Mouse (Mus musculus) spleen, adult 2 months (tissue): ENCODE data around the gene Kncn. TPM values are rescaled to one million over a fixed set of nuclear protein-coding genes. Genes with fewer than 3 reads are reported as not detected.

Experiments
- DNase-seq, 2 experiments: peaks; one replicate each; pipeline versions ENCODE4 v3.0.0 to v3.0.0-alpha.2; 2012 to 2021; ENCODE audit warnings: low spot score in 2 of 2, low read depth in 1 of 2
- H3K27ac ChIP-seq: fragments of 200-500 bp; 2 replicates; pipeline ENCODE4 v1.5.1; 2012; ENCODE audit warnings: low read length, inconsistent platforms; ENCODE audit not compliant: insufficient read depth
- H3K27me3 ChIP-seq: fragments of 200-500 bp; 2 replicates; pipeline ENCODE4 v1.6.1; 2012; ENCODE audit warnings: mild to moderate bottlenecking, moderate library complexity, low read length, inconsistent platforms; ENCODE audit not compliant: control insufficient read depth, insufficient read depth
- H3K36me3 ChIP-seq: fragments of 200-500 bp; 2 replicates; pipeline ENCODE4 v1.6.1; 2012; ENCODE audit warnings: mild to moderate bottlenecking, low read length, inconsistent platforms; ENCODE audit not compliant: control insufficient read depth, insufficient read depth
- H3K4me1 ChIP-seq: fragments of 200-500 bp; 2 replicates; pipeline ENCODE4 v1.6.1; 2011; ENCODE audit warnings: inconsistent platforms; ENCODE audit not compliant: control insufficient read depth, insufficient read depth, insufficient read length
- H3K4me3 ChIP-seq: fragments of 200-500 bp; 2 replicates; pipeline ENCODE4 v1.5.1; 2011; ENCODE audit warnings: mild to moderate bottlenecking, inconsistent platforms; ENCODE audit not compliant: insufficient read depth, insufficient read length; ENCODE audit errors: extremely low read depth
- CTCF ChIP-seq: fragments of 200-500 bp; IDR thresholded peaks from 2 replicates; pipeline ENCODE4 v1.5.1; 2011; ENCODE audit warnings: mild to moderate bottlenecking, inconsistent platforms; ENCODE audit not compliant: insufficient read depth, insufficient read length, insufficient replicate concordance; ENCODE audit errors: extremely low read depth
- POLR2A ChIP-seq: fragments of 200-500 bp; IDR thresholded peaks from 2 replicates; pipeline ENCODE4 v1.6.1; 2011; ENCODE audit warnings: low read depth, low read length, inconsistent platforms
- WGBS: fragments of 180-500 bp; shearing (Covaris S2); methylation state at CpG from one replicate; pipeline ENCODE4 v1.1.7; 2018; 5-methylcytosine and 5-hydroxymethylcytosine counted together
- polyA plus RNA-seq: library from polyadenylated mRNA; depleted of rRNA; stranded (reverse); fragments of >200 nt; gene quantifications from 2 replicates; pipeline ENCODE4 v1.2.3, GENCODE M21; 2012

Gene Kncn
- polyA plus RNA-seq, 1 experiment = not detected

DNA sequence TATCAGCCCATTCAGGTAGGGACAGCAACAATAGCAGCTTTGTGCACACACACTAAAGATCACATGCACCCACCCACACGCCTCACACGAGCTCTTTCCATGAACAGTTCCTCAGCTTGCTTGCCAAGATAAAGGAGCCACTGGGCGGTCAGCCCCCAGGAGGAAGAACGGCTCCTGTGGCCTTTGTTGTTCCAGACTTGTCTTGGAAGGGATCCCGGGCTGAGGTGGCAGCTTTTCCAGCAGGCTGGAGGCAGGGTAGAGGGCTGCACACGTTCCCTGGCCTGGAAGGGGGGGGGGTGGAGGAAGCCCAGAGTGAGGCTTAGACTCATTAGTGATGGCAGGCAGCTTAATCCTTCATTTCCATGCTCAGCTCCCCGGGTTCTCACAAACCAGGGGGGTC, 24.4 kb downstream of the Kncn start:
- H3K27me3 ChIP-seq = no peaks in the 10 kb centered on the region
- no peak for DNase-seq

DNA sequence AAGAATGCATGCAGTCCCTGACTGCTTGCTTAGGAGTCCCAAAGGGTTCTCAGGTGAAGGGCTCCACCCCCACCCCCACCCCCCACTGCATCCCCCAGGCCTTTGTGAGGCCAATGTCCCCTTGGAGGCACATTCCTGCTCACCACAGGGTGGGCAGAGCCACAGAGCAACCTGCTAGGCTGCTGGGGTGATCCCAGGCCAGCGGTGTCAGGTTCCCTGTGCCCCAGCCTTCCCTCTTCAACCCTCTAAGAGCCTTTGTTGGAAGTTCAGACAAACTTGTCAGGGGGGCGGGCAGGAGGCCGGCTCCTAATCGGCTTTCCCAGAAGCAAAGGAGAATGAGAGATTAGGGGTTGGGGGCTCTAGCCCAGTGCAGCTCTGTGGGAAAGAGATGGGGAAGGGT, 27.4 kb downstream of the Kncn start:
- Histone ChIP-seq H3K36me3 (no peaks in the 10 kb centered on the region), H3K4me3 (no peak overlapping the region), H3K27me3 (no peaks in the 10 kb centered on the region), H3K27ac (no peak overlapping the region), H3K4me1 (no peaks in the 10 kb centered on the region)
- TF ChIP-seq POLR2A (no peak), CTCF (no peak)
- 59% methylated on average over 4 of the region's 4 CpGs for WGBS
- no peak for DNase-seq

More for the DNA sequence above, 24.4 kb downstream of the Kncn start:
- Histone ChIP-seq H3K4me3 (no peak overlapping the region), H3K4me1 (no peaks in the 10 kb centered on the region), H3K36me3 (no peaks in the 10 kb centered on the region), H3K27ac (no peak overlapping the region)
- TF ChIP-seq POLR2A (no peak), CTCF (no peak)
- WGBS = 41% methylated on average over 7 of the region's 7 CpGs

DNA sequence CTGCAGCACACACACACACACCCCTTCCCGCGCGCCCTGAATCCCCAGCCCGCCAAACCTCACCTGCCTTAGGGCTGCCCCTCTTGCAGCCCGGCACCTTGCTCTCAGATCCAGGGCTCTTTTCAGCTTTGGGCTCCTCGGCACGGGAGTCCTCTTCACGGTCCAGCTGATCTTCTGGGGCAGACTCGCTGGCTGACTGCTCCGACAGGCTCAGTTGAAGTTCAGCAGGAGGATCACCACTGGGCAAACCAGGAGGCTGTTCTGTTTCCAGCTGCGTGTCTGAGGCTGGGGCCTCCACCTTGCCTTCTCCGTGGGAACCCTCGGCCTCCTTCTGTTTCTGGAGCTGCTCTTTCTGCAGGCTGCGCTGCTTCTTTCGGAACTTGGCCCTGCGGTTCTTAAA, 35.7 kb downstream of the Kncn start:
- no peak overlapping the region for H3K27ac ChIP-seq
- no peaks in the 10 kb centered on the region for H3K36me3 ChIP-seq
- no peaks in the 10 kb centered on the region for H3K4me1 ChIP-seq
- 0 out of 2 replicates have a peak, but pooled peaks cover 3% of the 10 kb centered on the region for H3K27me3 ChIP-seq
- no peak overlapping the region for H3K4me3 ChIP-seq
- TF ChIP-seq CTCF (no peak), POLR2A (no peak)
- no peak for DNase-seq
- 86% methylated on average over 16 of the region's 16 CpGs for WGBS

DNA sequence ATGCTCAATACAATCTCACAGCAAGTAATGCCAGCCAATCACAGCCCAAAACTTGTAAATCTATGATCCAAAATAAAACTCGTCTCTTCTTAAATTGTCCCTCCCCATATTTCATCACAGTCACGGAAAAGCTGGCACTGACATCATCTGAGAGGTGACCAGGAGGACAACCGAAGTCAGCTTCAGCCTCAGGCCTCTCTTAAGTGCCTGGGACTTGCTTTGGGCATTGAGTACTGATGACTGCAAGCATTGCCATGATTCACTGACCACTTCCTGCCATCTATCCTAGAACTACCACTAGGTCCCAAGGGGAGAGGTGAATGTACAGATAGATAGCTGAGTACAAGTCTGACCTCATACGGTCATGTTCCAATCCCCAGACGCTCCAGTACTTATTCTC, 38.5 kb downstream of the Kncn start:
- TF ChIP-seq CTCF (no peak), POLR2A (no peak)
- H3K4me1 ChIP-seq = no peaks in the 10 kb centered on the region
- WGBS = 80% methylated on average over 5 of the region's 5 CpGs
- no peaks in the 10 kb centered on the region for H3K36me3 ChIP-seq
- no peak overlapping the region for H3K4me3 ChIP-seq
- H3K27ac ChIP-seq = no peak overlapping the region
- H3K27me3 ChIP-seq = 0 out of 2 replicates have a peak, but pooled peaks cover 3% of the 10 kb centered on the region
- no peak for DNase-seq

DNA sequence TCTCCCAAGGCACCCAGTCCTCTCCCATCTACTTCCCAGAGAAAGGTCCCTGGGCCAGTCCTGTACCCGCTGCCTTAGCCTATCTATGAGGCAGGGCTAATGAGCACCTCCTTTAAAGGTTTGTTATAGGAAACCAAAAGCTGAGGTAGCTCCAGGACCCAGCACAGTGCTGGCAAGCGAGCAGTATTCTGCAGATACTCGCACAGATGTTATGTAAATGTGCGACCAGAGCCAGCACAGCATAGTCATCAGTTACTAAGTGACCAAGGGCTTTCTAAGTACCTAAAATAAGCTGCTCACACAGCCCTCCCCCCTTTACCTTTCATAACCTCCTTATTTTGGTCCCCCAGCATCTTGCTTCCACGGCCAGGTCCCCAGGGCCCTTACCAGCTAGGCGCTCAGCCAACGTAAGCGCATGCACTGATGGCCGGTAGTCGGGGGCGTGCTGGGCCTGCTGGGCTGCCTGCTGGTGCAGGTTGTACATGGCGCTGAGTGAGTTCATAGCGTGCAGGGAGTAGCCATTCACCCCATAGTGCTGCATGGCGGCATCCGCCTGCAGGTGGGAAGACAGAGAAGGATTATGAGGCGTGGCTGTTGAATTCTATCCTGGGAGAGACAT, 39.2 kb downstream of the Kncn start:
- WGBS = 79% methylated on average over 16 of the region's 16 CpGs
- H3K4me3 ChIP-seq = no peak overlapping the region
- no peaks in the 10 kb centered on the region for H3K36me3 ChIP-seq
- no peak overlapping the region for H3K27ac ChIP-seq
- no peak for TF ChIP-seq POLR2A
- TF ChIP-seq CTCF = no peak
- no peaks in the 10 kb centered on the region for H3K4me1 ChIP-seq
- no peak for DNase-seq
- H3K27me3 ChIP-seq = no peaks in the 10 kb centered on the region

DNA sequence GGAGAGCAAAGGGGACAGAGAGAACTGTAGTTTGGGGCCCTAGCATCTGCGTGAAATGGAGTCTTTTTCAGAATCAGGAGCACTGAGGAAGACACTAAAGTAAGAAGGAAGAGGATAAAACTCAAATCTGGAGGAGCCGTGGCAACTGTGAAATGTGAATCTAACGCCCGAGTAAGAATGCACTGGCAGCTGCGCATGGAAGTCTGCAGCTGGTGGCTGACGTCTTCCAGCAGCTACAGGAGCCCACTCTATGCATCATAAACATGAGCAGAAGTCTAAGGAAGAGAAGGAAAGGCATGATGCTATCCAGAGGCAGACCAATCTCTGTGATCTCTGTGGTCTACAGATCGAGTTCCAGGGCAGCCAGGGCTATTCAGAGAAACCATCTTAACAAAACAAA, 43.4 kb downstream of the Kncn start:
- TF ChIP-seq POLR2A = no peak
- no peak for TF ChIP-seq CTCF
- Histone ChIP-seq H3K27me3 (no peaks in the 10 kb centered on the region), H3K4me1 (no peaks in the 10 kb centered on the region), H3K4me3 (no peak overlapping the region), H3K27ac (no peak overlapping the region), H3K36me3 (no peaks in the 10 kb centered on the region)
- 52% methylated on average over 7 of the region's 7 CpGs for WGBS
- no peak for DNase-seq

DNA sequence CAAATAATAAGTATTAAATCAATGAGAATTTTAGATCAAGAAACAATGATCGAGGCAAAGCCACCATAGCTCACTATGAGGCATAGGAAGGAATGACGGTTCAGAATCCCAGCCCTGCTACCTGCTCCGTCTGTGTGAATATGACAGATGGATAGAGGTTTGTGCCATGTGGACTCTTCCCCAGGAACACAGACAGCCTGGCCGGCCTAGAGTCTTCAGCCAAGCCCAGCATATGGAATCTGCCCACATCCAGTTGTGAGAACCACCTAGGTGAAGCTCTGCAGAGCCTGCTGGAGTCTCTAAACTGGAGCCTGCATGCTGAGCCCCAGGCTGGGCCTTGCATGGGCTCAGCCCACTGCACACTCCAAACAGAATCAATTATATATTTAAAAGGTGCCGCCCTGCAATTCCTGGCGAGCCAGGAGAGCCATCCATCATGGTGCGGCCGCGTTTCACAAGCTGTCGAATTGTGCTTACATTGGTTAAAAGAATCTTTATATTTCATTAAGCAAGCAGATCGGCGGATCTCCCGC, 47.4 kb downstream of the Kncn start:
- WGBS = 65% methylated on average over 13 of the region's 13 CpGs
- Histone ChIP-seq H3K27me3 (peaks cover 5% of the 10 kb centered on the region), H3K4me3 (no peak overlapping the region)

More for the DNA sequence above, 47.4 kb downstream of the Kncn start:
- no peaks in the 10 kb centered on the region for H3K36me3 ChIP-seq
- H3K27ac ChIP-seq = no peak overlapping the region
- DNase-seq = no peak
- TF ChIP-seq CTCF (no peak), POLR2A (no peak)
- H3K4me1 ChIP-seq = no peaks in the 10 kb centered on the region; the same call in 1 of the 2 replicates
